Mouse (Mus musculus) limb, embryonic 14.5 days (tissue): ENCODE data around the gene Six1. TPM values are rescaled to one million over a fixed set of nuclear protein-coding genes. Genes with fewer than 3 reads are reported as not detected.

Source experiments
- ATAC-seq: fragments of 200-750 bp; cut with Nextera tagmentation; 2 replicates; pipeline ENCODE4 v1.8.0; 2017; ENCODE audit warnings: low read depth, moderate number of reproducible peaks, moderate TSS enrichment; ENCODE audit not compliant: low FRiP score
- DNase-seq: peaks from one replicate; pipeline ENCODE4 v3.0.0-alpha.2; 2015; ENCODE audit warnings: low spot score
- H3K27ac ChIP-seq: fragments of 300-500 bp; sonication (generic); replicated peaks from 2 replicates; pipeline ENCODE4 v1.5.1; 2014; ENCODE audit warnings: low read depth, mild to moderate bottlenecking, low read length, moderate library complexity, mixed read lengths
- H3K27me3 ChIP-seq: fragments of 300-500 bp; sonication (generic); 2 replicates; pipeline ENCODE4 v1.6.1; 2014; ENCODE audit warnings: low read length, mixed read lengths; ENCODE audit not compliant: control insufficient read depth, insufficient read depth
- H3K36me3 ChIP-seq: fragments of 300-500 bp; sonication (generic); 2 replicates; pipeline ENCODE4 v1.6.1; 2014; ENCODE audit warnings: mild to moderate bottlenecking, low read length, moderate library complexity, mixed read lengths; ENCODE audit not compliant: control insufficient read depth, insufficient read depth
- H3K4me1 ChIP-seq: fragments of 300-500 bp; sonication (generic); 2 replicates; pipeline ENCODE4 v1.6.1; 2014; ENCODE audit warnings: antibody characterized with exemption, low read length, mixed read lengths; ENCODE audit not compliant: control insufficient read depth, insufficient read depth
- H3K4me2 ChIP-seq: fragments of 300-500 bp; sonication (generic); replicated peaks from 2 replicates; pipeline ENCODE4 v1.6.1; 2014; ENCODE audit warnings: low read depth, mild to moderate bottlenecking, low read length, moderate library complexity; ENCODE audit not compliant: severe bottlenecking
- H3K4me3 ChIP-seq: fragments of 300-500 bp; sonication (generic); replicated peaks from 2 replicates; pipeline ENCODE4 v1.5.1; 2014; ENCODE audit warnings: low read length
- H3K9ac ChIP-seq: fragments of 300-500 bp; sonication (generic); 2 replicates; pipeline ENCODE4 v1.6.1; 2014; ENCODE audit warnings: mild to moderate bottlenecking, low read depth, low read length, moderate library complexity; ENCODE audit not compliant: severe bottlenecking
- H3K9me3 ChIP-seq: fragments of 300-500 bp; sonication (generic); 2 replicates; pipeline ENCODE4 v1.6.1; 2016; ENCODE audit warnings: low read length; ENCODE audit not compliant: control insufficient read depth
- POLR2A ChIP-seq: fragments of 200-500 bp; IDR thresholded peaks from 2 replicates; pipeline ENCODE4 v1.8.0; 2012; ENCODE audit warnings: inconsistent platforms, mild to moderate bottlenecking, moderate library complexity, borderline replicate concordance; ENCODE audit not compliant: insufficient read depth, insufficient read length; ENCODE audit errors: extremely low read depth
- WGBS: fragments of 180-500 bp; shearing (Covaris S2); extraction: QIAGEN DNeasy Blood & Tissue Kit; methylation state at CpG from one replicate; pipeline ENCODE4 v1.1.7; 2014; 5-methylcytosine and 5-hydroxymethylcytosine counted together
- polyA plus RNA-seq, 2 experiments: library from polyadenylated mRNA; depleted of rRNA in 1 of 2; stranded (reverse) in 1 of 2; unstranded in 1 of 2; fragments of >200 nt; fragmentation: Nextera tagmentation in 1 of 2; extraction: Ambion mirVana in 1 of 2; gene quantifications; 2 replicates each; pipeline versions ENCODE4 v1.2.1 to v1.2.3; 2012 to 2014

Gene Six1
- polyA plus RNA-seq, 2 experiments: 37.6 to 44.6 TPM

DNA sequence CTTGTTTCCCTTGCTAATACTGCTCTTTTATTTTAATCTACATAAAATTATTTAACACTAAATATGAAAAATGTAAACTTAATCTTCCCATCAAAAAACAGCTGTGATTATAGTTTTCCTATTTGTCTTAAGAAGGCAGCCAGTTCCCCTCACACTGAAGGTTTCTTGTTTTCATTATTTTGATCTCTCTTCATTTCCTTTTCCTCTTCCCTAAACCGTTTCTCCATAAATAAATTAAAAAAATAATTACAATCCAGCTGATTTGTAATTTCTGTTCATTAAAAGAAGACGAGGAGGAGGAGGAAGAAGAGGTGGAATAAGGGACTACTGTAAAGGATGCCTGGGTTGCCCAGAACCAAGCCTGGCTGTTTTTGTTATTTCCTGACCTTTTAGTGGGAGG is 10.8 kb downstream of the Six1 start:
- Histone ChIP-seq H3K27me3 (peaks cover 78% of the 10 kb centered on the region), H3K9me3 (no peaks in the 10 kb centered on the region), H3K4me2 (peak overlapping the region; percentile 76), H3K27ac (no peak overlapping the region), H3K9ac (peak overlapping the region; percentile 90), H3K4me1 (no peaks in the 10 kb centered on the region; the same call in 1 of the 2 replicates), H3K4me3 (peak overlapping the region; percentile 66), H3K36me3 (no peaks in the 10 kb centered on the region; the same call in 1 of the 2 replicates)
- DNase-seq (no peak), ATAC-seq (no peak)
- TF ChIP-seq POLR2A: no peak
- WGBS: 20% methylated on average over 2 of the region's 2 CpGs

DNA sequence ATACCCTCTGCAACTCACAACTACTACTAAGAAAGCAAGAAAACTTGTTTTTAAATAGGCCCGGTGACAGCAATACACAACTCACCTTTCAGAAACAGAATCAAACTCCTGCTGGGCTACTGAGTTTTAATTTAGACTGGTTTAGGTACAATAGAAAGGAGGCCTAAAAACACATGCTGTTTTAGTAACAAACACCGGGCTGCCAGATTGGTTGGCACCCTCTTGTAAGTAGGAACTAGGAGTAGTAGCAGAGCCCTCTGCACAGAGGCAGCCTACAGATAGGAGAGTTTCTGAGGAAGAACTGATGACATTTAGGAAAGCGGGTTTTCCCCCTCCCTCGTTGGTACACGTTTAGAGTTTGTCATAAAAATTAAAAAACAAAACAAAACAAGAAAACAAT is 11.3 kb downstream of the Six1 start:
- Histone ChIP-seq H3K9ac (peak overlapping the region; percentile 90), H3K4me2 (peak overlapping the region; percentile 76), H3K4me1 (no peaks in the 10 kb centered on the region; the same call in 1 of the 2 replicates), H3K36me3 (no peaks in the 10 kb centered on the region; the same call in 1 of the 2 replicates), H3K9me3 (no peaks in the 10 kb centered on the region), H3K27ac (no peak overlapping the region), H3K4me3 (peak overlapping the region; percentile 66), H3K27me3 (peaks cover 78% of the 10 kb centered on the region)
- 15% methylated on average over 5 of the region's 5 CpGs for WGBS
- ATAC-seq: no peak
- no peak for DNase-seq
- no peak for TF ChIP-seq POLR2A

DNA sequence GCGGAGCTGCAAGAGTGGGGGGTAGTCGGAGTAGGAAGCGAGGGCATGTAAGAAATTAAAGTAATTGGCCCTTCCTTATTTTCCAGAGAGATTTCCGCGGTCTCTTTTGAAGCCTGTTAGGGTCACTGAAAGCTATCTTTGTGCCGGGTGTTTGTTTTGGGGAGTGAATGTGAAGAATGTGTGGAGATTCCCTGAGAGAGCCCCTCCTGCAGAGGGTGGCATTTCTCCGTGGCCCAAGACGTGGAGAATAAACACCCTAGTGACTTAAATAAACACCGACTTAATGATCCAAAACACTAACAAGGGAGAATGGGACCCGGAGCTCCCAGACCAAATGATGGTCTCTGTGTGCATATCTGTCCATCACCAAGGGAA is 12.4 kb downstream of the Six1 start:
- ATAC-seq: no peak

DNA sequence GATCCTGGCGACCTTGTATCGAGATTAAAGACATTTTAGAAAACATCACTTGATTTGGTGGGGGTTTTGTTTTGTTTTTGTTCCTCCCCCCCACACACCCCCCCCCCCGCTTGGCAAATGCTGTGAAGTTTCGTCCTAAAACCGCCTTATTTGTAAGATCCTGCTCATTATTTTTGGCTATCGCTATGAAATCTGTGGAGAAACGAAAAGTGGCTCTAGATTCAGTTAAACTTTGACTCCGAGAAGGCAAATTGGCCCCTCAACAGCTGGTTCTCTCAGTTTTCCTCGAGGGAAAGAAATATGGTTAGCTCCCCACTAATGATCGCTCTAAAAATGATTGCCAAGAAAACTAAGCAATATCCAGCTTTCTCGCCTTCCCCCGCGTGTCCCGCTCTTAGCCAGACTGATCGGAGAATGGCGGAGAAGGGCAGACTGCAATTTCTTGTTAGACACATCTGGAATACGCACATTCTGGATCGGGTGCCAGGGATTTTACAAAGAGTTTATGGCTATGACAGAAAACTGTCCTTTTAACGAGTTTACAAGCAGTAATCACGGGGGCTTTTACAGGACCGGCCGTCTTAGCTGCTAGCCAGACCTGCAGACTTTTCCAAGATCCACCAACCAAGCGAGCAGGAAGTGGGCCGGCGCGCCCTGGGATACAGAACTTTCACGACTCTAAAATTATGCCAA is 13.0 kb downstream of the Six1 start:
- TF ChIP-seq POLR2A: no peak
- peak overlapping the region; percentile 90 for H3K9ac ChIP-seq
- peak overlapping the region; percentile 70 for H3K27ac ChIP-seq
- no peaks in the 10 kb centered on the region for H3K9me3 ChIP-seq
- H3K4me3 ChIP-seq: peak overlapping the region; percentile 66
- peaks cover 4% of the 10 kb centered on the region for H3K4me1 ChIP-seq
- DNase-seq (peak; percentile 55), ATAC-seq (no peak)
- peaks cover 75% of the 10 kb centered on the region for H3K27me3 ChIP-seq
- H3K4me2 ChIP-seq: peak overlapping the region; percentile 49
- H3K36me3 ChIP-seq: no peaks in the 10 kb centered on the region; the same call in 1 of the 2 replicates
- 6% methylated on average over 27 of the region's 27 CpGs for WGBS

More for the DNA sequence above, 12.4 kb downstream of the Six1 start:
- peak overlapping the region; percentile 70 for H3K27ac ChIP-seq
- no peaks in the 10 kb centered on the region; the same call in 1 of the 2 replicates for H3K36me3 ChIP-seq
- DNase-seq: no peak
- WGBS: 4% methylated on average over 10 of the region's 10 CpGs
- no peaks in the 10 kb centered on the region; the same call in none of the 2 replicates for H3K4me1 ChIP-seq
- H3K9me3 ChIP-seq: no peaks in the 10 kb centered on the region
- peak overlapping the region; percentile 90 for H3K9ac ChIP-seq
- peak overlapping the region; percentile 49 for H3K4me2 ChIP-seq
- H3K27me3 ChIP-seq: peaks cover 75% of the 10 kb centered on the region
- peak overlapping the region; percentile 66 for H3K4me3 ChIP-seq
- TF ChIP-seq POLR2A: no peak

DNA sequence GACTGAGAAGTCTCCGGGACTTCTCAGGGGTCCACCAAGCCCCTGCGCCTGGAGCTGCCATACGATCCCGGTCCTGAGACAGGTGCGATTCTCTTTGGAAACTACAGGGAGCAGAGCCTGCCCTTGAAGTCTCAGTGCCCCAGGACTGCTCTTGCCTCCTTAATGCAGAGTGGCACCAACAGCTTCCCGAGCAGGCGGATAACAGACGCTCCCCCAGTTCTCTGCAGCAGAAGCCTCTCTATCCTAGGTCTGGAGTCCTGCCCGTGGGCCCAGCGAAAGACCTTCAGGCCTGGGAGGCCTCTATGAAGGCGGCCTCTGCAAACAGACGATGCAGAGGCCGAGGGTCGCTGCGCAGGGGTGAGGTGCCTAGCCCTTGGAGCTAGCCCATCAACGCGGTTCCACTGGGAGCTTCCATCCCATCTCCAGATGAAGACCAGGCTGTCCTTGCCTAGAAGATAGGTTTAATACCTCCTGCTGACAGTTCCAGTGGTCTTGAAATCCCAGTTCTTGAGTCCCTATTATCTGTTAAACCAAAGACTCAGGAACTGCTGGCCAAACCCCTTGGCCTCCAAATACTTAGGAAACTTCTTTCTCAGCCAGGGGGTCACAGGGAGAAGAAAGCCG is 13.6 kb downstream of the Six1 start:
- Histone ChIP-seq H3K9me3 (no peaks in the 10 kb centered on the region), H3K4me2 (peak overlapping the region; percentile 49), H3K27ac (peak overlapping the region; percentile 70), H3K9ac (peak overlapping the region; percentile 90), H3K4me1 (peaks cover 6% of the 10 kb centered on the region), H3K36me3 (no peaks in the 10 kb centered on the region; the same call in 1 of the 2 replicates), H3K27me3 (peaks cover 77% of the 10 kb centered on the region), H3K4me3 (peak overlapping the region; percentile 66)
- ATAC-seq (no peak), DNase-seq (no peak)
- no peak for TF ChIP-seq POLR2A
- 10% methylated on average over 14 of the region's 18 CpGs for WGBS
